Mouse (Mus musculus) E14TG2a.4 (cell line): ENCODE measurements around the gene Map4k4.

Source experiments
- CTCF ChIP-seq: conservative IDR thresholded peaks from 2 replicates; pipeline ENCODE4 v1.5.1; 2014; ENCODE audit warnings: low read length
- NANOG ChIP-seq: IDR thresholded peaks from 2 replicates; pipeline ENCODE4 v1.6.1; 2014; ENCODE audit warnings: borderline replicate concordance, low read length, mixed read lengths
- POU5F1 ChIP-seq: IDR thresholded peaks from 2 replicates; pipeline ENCODE4 v1.6.1; 2014; ENCODE audit warnings: low read length, borderline replicate concordance

- TF ChIP-seq CTCF (no peak), NANOG (no peak), POU5F1 (no peak)
These were observed 133.2 kb downstream of the Map4k4 start for GRCm38 (mm10) chr1:40033743-40034420.
